Mouse (Mus musculus) bone marrow macrophage, adult 2 months (primary cell): ENCODE measurements around the gene Dhx57. TPM values are rescaled to one million over a fixed set of nuclear protein-coding genes. Genes with fewer than 3 reads are reported as not detected.

ENCODE experiments used
- H3K27ac ChIP-seq: 2 replicates; pipeline ENCODE4 v1.5.1; 2012; ENCODE audit warnings: low read depth, low read length; ENCODE audit not compliant: insufficient read depth
- H3K4me1 ChIP-seq: 2 replicates; pipeline ENCODE4 v1.6.1; 2012; ENCODE audit warnings: low read length; ENCODE audit not compliant: control insufficient read depth, insufficient read depth
- H3K4me3 ChIP-seq: 2 replicates; pipeline ENCODE4 v1.5.1; 2012; ENCODE audit warnings: mild to moderate bottlenecking, low read length, moderate library complexity; ENCODE audit not compliant: insufficient read depth
- CTCF ChIP-seq: IDR thresholded peaks from 2 replicates; pipeline ENCODE4 v1.5.1; 2012; ENCODE audit warnings: low read depth, mild to moderate bottlenecking, low read length, moderate library complexity
- POLR2A ChIP-seq: IDR thresholded peaks from 2 replicates; pipeline ENCODE4 v1.6.1; 2012; ENCODE audit warnings: mild to moderate bottlenecking, low read depth, low read length, borderline replicate concordance
- polyA plus RNA-seq: library from polyadenylated mRNA; stranded (reverse); fragments of >200 nt; gene quantifications from 2 replicates; pipeline ENCODE4 v1.2.4, GENCODE M21; 2012; ENCODE audit not compliant: missing spikeins, insufficient read depth, insufficient read length

The Dhx57 gene
- 16.0 and 19.6 TPM in 2 replicates for polyA plus RNA-seq

DNA sequence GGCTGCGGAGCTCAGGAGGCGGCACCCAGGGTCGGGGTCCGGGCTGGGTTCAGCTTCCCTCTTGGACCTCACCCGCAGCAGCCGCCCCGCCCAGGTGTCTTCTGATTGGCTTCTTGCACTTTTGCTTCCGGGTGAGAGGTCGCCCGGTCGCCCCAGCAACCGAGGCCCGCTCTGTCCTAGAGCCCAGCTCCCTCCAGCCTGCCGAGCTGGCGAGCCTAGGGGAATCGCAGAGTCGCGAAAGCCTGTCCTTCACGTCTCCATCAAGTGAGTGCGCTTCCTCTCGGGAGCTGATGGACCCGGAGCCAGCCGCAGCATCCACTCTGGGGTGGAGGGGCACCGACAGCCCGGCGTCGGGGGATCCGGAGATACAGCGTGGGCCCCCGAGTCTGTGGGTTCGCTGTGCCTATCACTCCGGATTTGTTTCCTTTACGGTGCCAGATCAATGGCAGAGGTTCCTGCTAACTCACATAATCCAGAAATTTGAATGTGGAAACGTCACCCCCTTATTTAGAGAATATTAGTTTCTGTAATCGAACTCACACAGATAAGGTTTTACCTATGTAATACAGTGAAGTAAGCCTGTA is at the start of gene Dhx57, which contains the start of gene Morn2:
TSS of gene Dhx57 (minus strand) at position 403 of the 584 bp plus-strand sequence.
TSS of gene Morn2 (plus strand) at position 130 of the 584 bp plus-strand sequence.
- H3K27ac ChIP-seq: no peak within 1 kb of the TSS
- H3K4me3 ChIP-seq: peak within 1 kb of the TSS; percentile 98
- TF ChIP-seq CTCF (no peak), POLR2A (no peak)
- H3K4me1 ChIP-seq: peaks cover 12% of the 10 kb centered on the region

DNA sequence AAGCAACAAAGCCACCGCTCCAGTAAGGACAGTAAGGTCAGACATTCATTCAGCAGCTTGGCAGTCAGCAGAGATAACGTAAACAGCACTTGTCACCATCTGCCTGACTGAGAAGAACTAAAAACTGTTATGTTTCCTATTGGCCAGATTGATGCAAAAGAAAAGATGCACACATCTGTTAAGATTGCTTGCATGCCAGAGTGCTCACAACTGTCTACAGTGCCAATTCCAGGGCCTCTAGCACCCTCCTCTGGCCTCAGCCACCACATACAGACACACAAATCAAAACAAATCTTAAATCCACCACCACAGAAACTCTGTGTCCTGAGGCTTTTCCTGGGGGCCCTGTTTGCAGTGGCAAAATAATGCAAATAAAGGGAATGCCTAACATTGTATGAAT is 42.1 kb upstream of the Dhx57 start:
- H3K4me3 ChIP-seq: no peak overlapping the region
- no peaks in the 10 kb centered on the region for H3K4me1 ChIP-seq
- H3K27ac ChIP-seq: no peak overlapping the region
- no peak for TF ChIP-seq CTCF
- TF ChIP-seq POLR2A: no peak

DNA sequence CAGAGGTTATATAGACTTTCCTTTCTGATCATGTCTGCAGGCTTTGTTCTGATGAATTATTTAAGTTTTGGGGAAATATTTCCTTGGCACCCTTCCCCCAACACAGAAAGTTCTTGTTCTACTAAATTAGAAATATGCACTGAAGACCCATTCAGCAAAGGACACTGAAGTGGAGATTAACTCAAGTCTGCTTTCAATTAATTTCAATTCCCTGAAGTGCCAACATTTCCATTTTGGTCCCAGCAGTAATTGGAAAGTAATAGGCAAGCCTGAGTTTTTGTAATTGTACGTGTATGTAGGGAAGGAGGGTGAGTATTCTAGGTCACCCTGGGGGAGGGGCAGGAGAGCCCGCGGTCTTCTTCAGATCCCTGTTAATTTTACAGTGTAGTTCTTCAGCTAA is 36.2 kb upstream of the Dhx57 start:
- peaks cover 6% of the 10 kb centered on the region for H3K4me1 ChIP-seq
- no peak overlapping the region for H3K4me3 ChIP-seq
- H3K27ac ChIP-seq: no peak overlapping the region
- TF ChIP-seq CTCF (no peak), POLR2A (no peak)

DNA sequence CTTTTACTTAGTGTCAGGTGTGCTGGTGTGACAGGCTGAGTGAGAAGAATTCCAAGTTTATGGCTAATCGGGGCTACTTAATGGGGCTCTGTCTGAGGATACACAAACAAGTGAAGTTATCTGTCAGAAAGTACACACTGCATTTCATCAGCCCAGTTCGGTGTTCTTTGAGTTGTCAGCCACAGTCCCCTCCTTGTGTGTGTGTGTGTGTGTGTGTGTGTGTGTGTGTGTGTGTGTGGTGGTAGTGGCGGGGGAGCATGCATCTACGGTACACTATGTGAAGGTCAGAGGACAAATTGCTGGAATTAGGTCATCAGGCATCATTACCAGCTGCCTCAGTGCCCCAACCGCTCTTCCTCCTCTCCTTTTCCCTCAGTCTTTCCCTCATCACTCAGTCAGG is 35.2 kb upstream of the Dhx57 start:
- no peak for TF ChIP-seq POLR2A
- no peak for TF ChIP-seq CTCF
- H3K27ac ChIP-seq: no peak overlapping the region
- no peak overlapping the region for H3K4me3 ChIP-seq
- peaks cover 6% of the 10 kb centered on the region for H3K4me1 ChIP-seq

DNA sequence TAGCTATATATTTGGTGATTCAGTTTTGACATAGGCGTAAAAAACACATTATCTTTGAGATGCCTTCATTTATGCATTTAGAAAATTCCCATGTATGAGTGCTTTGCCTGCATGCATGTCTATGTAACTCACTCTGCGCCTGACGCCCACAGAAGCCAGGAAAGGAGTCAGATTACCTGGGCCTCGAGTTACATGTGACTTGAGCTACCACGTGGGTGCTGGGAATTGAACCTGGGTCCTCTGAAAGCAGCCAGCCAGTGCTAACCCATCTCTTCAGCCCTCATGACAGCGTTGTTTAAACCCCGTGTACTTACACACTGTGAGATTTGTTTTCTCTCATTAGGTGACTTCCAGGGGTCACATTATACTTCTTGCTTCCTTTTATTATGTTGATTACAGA is 34.2 kb upstream of the Dhx57 start:
- Histone ChIP-seq H3K4me1 (peaks cover 6% of the 10 kb centered on the region), H3K4me3 (no peak overlapping the region), H3K27ac (no peak overlapping the region)
- no peak for TF ChIP-seq POLR2A

DNA sequence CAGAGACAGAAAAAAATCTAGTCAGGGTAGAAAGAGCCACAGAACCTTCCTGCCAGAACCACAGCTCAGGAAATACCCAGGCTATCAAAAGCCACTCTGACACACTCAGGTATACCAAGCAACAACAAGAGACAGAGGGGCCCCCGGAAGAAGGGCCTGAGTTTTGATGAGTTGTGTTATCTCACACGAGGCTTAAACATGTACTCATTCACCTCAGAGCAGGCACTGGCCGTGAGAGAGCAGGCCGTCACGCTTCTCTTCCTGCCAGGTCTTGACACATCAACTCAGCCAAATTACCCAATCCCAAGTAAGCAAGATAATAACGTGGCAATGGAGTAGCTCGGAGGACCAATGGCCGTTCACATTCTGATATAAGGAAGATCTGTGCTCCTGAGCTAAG is 33.4 kb upstream of the Dhx57 start:
- no peak for TF ChIP-seq CTCF
- no peak for TF ChIP-seq POLR2A
- Histone ChIP-seq H3K4me1 (peaks cover 6% of the 10 kb centered on the region), H3K4me3 (no peak overlapping the region), H3K27ac (no peak overlapping the region)

DNA sequence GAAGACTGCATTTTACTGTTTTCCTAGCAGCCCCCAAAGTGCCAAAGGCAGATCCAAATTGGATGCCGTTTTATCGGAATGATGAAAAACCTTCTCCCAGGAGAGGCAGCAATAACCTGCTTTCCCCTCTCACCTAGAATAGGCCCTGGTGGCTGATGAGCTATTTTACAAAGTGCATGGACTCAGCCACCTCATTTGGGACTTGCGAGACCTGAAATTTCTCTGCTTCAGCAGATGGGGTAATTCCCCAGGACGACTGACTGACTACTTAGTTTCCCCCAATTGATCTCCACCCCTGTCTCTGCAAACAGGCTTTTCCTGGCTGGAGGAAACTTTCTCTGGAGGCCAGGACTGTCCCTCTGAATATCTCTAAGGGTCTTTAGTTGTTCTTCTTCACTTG is 32.7 kb upstream of the Dhx57 start:
- H3K27ac ChIP-seq: no peak overlapping the region
- H3K4me1 ChIP-seq: peaks cover 6% of the 10 kb centered on the region
- TF ChIP-seq CTCF (no peak), POLR2A (no peak)
- H3K4me3 ChIP-seq: no peak overlapping the region

DNA sequence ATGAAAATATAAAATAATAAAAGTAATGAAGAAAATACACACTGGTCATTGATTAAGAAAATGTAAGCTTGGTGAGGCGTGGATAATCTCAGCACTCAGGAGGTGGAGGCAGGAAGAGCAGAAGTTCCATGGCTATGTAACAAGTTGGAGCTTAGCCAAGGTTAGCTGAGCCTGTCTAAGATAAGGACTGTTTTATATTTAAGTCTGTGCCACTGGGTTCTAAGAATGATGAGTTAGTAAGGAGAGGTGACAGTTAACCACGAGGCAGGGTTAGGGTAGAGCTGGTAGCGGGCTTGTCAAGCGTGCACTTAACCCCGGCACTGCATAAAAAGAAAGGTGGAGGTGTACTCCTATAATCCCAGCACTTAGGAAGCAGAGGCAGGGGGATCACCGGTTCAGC is 32.0 kb upstream of the Dhx57 start:
- H3K4me3 ChIP-seq: no peak overlapping the region
- TF ChIP-seq POLR2A: no peak
- TF ChIP-seq CTCF: no peak
- peaks cover 6% of the 10 kb centered on the region for H3K4me1 ChIP-seq
- no peak overlapping the region for H3K27ac ChIP-seq

DNA sequence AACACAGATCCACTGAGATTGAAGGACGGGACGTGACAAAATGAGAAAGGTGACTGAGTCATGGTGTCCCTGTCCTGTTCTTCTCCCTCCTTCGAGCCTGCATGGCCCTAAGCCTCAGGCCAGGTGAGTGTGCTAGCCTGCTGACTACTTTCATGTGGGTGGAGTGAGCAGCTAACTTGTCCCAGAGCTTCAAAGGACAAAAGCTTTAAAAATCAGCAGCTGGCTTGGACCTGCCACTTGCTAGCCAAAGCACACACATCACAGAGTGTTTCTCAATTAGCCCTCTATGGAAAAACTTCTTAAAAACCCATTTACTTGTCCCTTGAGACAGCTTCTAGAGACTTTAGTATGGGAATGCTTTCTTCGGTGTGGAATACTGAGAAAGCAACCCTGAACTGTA is 22.1 kb upstream of the Dhx57 start:
- TF ChIP-seq CTCF: no peak
- TF ChIP-seq POLR2A: no peak
- H3K4me3 ChIP-seq: no peak overlapping the region
- no peaks in the 10 kb centered on the region for H3K4me1 ChIP-seq
- H3K27ac ChIP-seq: no peak overlapping the region

DNA sequence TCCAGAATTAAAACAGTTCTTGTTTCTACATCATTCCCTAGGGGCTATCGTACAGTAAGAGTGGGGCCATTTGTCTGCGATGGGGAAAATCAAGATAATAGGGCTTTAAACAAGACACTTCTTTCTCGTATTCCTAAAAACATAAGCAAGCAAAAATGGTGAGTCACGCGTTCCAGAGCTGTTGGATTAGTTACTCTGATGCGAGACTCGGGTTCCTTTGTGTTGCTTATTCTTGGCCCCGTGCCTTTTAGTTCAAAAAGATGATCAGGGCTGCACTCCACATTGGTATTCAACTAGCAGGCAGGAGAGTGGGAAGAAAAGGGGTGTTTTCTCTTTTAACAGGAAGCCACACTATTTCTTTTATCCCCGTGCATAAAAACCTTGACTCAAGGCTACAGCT is 21.5 kb upstream of the Dhx57 start:
- Histone ChIP-seq H3K4me1 (no peaks in the 10 kb centered on the region), H3K4me3 (no peak overlapping the region), H3K27ac (no peak overlapping the region)
- TF ChIP-seq CTCF (no peak), POLR2A (no peak)

DNA sequence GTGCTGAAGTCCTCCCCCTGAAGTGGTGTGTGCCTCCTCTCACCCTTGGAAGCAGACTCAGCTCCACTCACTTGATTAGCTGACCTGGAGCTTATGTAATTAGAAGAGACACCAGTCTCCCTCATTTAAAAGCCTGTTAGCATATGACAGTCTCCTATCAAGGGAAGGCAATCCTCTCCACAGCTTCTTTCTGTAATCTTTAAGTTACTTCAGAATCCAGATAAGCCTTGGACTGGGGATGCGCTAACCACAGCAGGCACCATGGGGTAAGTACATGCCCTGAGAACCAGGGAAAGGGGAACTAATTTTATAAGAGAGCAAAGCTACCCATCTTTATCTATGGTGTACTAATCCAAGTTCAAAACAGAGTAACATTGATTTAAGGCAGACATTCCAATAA is 17.0 kb upstream of the Dhx57 start, which contains the start of gene Arhgef33:
TSS of gene Arhgef33 (plus strand) at position 157 of the 400 bp plus-strand sequence.
- TF ChIP-seq CTCF (no peak), POLR2A (no peak)
- no peak within 1 kb of the TSS for H3K27ac ChIP-seq
- no peak within 1 kb of the TSS for H3K4me3 ChIP-seq
- H3K4me1 ChIP-seq: no peaks in the 10 kb centered on the region
